Mouse (Mus musculus): ENCODE results near the gene Rnf157. TPM values are rescaled to one million over a fixed set of nuclear protein-coding genes. Genes with fewer than 3 reads are reported as not detected.
A peak's percentile ranks its signal among the peaks of the same experiment; 100 is the strongest.

Gene Rnf157
- total RNA-seq, 2 experiments from 2014 or later, result 5.8 to 8.8 TPM

DNA sequence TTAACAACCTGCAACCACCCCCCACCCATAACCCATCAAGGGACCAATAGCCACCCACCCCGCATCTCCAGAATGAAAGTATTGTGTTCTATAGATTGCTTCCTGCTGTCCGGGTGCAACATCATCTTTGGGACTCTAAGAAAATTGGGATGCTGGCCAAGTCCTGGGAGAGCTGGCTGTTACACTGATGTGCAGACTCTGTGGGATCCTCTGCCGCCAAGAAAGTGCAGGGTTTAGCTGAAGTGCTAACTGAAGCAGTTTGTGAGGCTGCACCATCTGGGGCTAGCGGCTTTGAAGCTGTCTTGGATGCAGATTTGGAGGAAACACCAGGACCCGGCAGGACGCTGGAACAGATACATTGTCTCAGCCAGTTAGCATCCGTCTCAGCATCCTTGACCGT, 101.7 kb downstream of the Rnf157 start:
- DNase-seq, result no peak
- intact Hi-C loops (cut with DNase I), result no loop called here

GRCm38 (mm10) chr11:116309601-116310000, 103.2 kb downstream of the Rnf157 start:
- intact Hi-C loops (cut with DNase I), result no loop called here
- no peak for DNase-seq

- no peak for DNase-seq
- intact Hi-C loops (cut with DNase I), result no loop called here
Observed at GRCm38 (mm10) chr11:116307762-116308531, 104.9 kb downstream of the Rnf157 start.

GRCm38 (mm10) chr11:116307019-116307725, 105.7 kb downstream of the Rnf157 start, which contains the start of gene Exoc7:
Gene Exoc7 (minus strand): TSS chr11:116307233.
- no peak for DNase-seq
- intact Hi-C loops (cut with DNase I), result no loop called here

- peak; percentile 93 to 97 for DNase-seq
- intact Hi-C loops (cut with DNase I), result no loop called here
Observed at GRCm38 (mm10) chr11:116306126-116306982, 106.5 kb downstream of the Rnf157 start.

GRCm38 (mm10) chr11:116305423-116305822, 107.4 kb downstream of the Rnf157 start:
- DNase-seq, result no peak
- intact Hi-C loops (cut with DNase I), result no loop called here

DNA sequence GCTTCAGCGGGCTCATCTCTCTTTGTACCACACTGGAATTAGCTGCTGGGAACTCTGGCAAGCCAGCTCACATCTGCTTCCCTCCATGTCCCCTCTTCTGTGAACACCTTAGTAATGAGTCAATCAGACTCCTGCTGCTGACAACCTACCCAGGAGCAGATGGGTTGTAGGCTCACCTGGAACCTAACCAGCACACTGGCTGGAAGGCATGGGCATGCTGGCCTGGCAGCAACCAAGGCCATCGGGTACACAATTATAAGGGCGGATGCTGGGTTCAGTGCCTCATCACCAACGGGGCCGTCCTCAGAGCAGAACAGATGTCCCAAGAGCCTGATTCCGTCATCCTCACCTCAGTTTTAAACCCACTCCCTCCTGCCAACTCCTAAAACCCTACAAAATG, 114.2 kb downstream of the Rnf157 start:
- intact Hi-C loops (cut with DNase I), result no loop called here
- DNase-seq, result no peak

DNA sequence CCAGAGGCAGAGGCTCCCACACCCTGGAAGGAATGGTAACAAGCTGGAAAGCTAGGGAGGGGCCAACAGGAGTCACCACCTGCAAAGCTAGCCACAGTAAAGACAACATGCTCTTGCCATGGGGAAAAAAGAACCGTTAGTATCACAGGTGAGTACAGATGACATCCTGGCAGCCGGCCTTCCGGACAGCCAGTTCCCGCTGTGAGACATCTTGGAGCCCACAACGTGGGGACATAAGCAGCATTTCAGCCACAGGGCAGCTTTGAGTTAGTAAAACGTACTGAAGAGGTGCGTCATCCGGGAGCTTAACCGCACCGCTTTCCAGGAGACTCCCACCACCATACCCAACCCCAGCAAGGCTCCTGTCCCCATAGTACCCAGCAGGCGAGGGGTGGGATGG, 114.6 kb downstream of the Rnf157 start:
- intact Hi-C loops (cut with DNase I), result no loop called here
- DNase-seq, result no peak

GRCm38 (mm10) chr11:116297017-116297416, 115.8 kb downstream of the Rnf157 start:
- intact Hi-C loops (cut with DNase I), result no loop called here
- no peak for DNase-seq

DNA sequence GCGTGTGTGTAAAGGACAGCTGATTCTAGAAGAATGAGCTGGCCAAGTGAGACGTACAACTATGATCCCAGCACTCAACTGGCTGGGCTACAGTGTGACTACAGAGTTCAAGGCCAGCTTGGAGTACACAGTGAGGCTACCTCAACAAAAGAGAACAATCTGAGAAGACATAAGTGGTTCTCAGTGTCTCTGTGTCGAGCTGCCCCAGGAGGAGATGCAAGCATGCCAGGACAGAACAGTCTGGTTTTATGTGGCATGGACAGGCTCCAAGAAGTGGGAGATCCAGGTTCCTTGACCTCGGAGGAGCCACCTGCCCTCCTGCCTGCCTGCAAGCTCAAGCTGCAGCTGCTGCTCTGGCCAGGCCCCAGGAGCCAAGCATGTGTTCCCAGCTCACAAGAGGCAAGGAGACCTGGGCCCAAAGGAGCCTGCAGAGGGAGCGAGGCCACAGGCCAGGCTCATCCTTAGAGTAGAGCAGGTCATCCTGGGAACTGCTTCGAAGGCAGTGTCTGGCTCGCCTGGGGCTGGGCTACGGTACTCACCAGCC, 116.6 kb downstream of the Rnf157 start:
- DNase-seq, result no peak

GRCm38 (mm10) chr11:116294319-116294718, 118.5 kb downstream of the Rnf157 start:
- intact Hi-C loops (cut with DNase I), result loop anchor here (1.0 kb wide), 1 partner anchor 68 kb away; no protein-coding TSS in a partner anchor
- DNase-seq, result peak; percentile 59 to 72

More for the DNA sequence above, 116.6 kb downstream of the Rnf157 start:
- intact Hi-C loops (cut with DNase I), result no loop called here

GRCm38 (mm10) chr11:116293538-116294137, 119.2 kb downstream of the Rnf157 start:
- intact Hi-C loops (cut with DNase I), result loop anchor here (1.0 kb wide), 1 partner anchor 67 kb away; no protein-coding TSS in a partner anchor
- no peak for DNase-seq

GRCm38 (mm10) chr11:116292401-116292800, 120.4 kb downstream of the Rnf157 start:
- no peak for DNase-seq
- intact Hi-C loops (cut with DNase I), result no loop called here

DNA sequence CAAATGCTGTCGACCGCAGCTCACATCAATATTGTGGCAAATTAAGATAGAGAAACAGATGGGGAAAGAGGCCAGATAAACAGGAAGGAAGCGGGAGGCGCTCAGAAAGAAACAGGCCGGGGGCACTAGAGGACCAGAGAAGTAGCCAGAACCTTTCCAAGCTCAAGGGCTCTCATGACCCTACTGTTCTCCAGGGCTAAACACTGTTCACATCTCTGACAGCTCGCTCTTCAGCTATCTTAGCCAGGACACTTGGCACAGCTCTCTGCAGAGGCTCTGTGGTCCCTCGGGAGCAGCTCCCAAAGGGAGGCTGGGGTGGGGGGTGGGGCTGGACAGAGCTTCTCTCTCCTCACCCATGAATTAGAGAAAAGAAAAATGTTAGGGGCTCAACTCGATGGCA, 122.3 kb downstream of the Rnf157 start:
- no peak for DNase-seq
- intact Hi-C loops (cut with DNase I), result no loop called here

- DNase-seq, result no peak
- intact Hi-C loops (cut with DNase I), result no loop called here
Observed at GRCm38 (mm10) chr11:116287351-116287750, 125.5 kb downstream of the Rnf157 start.

Other genes with a start within 250 kb of the Rnf157 start
- gene Fbf1, start 244.9 kb downstream of the Rnf157 start, total RNA-seq (2021), result 10 to 100 TPM; 15.1 to 17.2 TPM
- 10 to 100 TPM; 22.2 to 27.0 TPM for gene Ten1, start 214.2 kb downstream of the Rnf157 start, total RNA-seq (2021)
- gene Acox1, start 214.0 kb downstream of the Rnf157 start, total RNA-seq (2021), result 100 to 1,000 TPM; 101 to 116 TPM
- under 1 TPM; 0.83 to 0.93 TPM for gene Evpl, start 175.0 kb downstream of the Rnf157 start, total RNA-seq (2021)
- gene Srp68, start 138.8 kb downstream of the Rnf157 start, total RNA-seq (2021), result 10 to 100 TPM; 54.4 to 55.6 TPM
- not detected for gene Galr2, start 132.1 kb downstream of the Rnf157 start, total RNA-seq (2021)
- 10 to 100 TPM; 44.3 to 52.3 TPM for gene Exoc7, start 105.8 kb downstream of the Rnf157 start, total RNA-seq (2021)
- gene Foxj1, start 77.6 kb downstream of the Rnf157 start, total RNA-seq (2021), result 1 to 10 TPM in 1 of 2 experiments, under 1 TPM in 1; 0.07 to 1.5 TPM
- 10 to 100 TPM; 41.2 to 42.9 TPM for gene Ubald2, start 21.1 kb upstream of the Rnf157 start, total RNA-seq (2021)
- not detected for gene Qrich2, start 53.2 kb upstream of the Rnf157 start, total RNA-seq (2021)
- gene Prpsap1, start 81.2 kb upstream of the Rnf157 start, total RNA-seq (2021), result 10 to 100 TPM; 41.5 to 45.4 TPM
- 1 to 10 TPM; 2.6 to 2.7 TPM for gene Sphk1, start 117.9 kb upstream of the Rnf157 start, total RNA-seq (2021)
- gene Ube2o, start 168.4 kb upstream of the Rnf157 start, total RNA-seq (2021), result 10 to 100 TPM; 43.3 to 49.2 TPM
- not detected for gene Aanat, start 173.4 kb upstream of the Rnf157 start, total RNA-seq (2021)
- 10 to 100 TPM; 15.1 to 15.3 TPM for gene Rhbdf2, start 214.0 kb upstream of the Rnf157 start, total RNA-seq (2021)
- gene Prcd, start 240.5 kb upstream of the Rnf157 start, total RNA-seq (2021), result 1 to 10 TPM; 1.4 to 1.9 TPM
- 10 to 100 TPM; 50.4 to 57.4 TPM for gene Cygb, start 241.3 kb upstream of the Rnf157 start, total RNA-seq (2021)

Measured in heart, postnatal 14 days (tissue).